Mouse (Mus musculus): Measurements from ENCODE around the gene Wls. TPM values are rescaled to one million over a fixed set of nuclear protein-coding genes. Genes with fewer than 3 reads are reported as not detected.

The Wls gene
- polyA plus RNA-seq, 1 experiment from 2014 or later: 80.1 TPM

DNA sequence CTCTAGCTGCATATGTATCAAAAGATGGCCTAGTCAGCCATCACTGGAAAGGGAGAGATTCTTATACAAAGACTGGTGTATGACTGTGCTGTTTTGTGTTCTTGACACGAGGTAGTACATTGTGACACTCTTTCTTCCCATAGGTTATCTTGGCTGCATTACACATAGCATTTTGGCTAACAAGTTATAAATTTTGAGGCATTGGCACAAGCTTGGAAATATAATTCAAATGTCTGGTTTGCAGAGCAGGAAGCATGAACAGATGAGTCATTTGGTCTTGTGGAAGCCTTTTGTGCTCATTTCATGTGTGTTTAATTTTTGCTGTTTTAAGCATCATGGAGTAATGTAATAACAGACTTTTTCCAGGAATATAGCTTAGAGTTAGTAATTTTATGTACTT, 26.2 kb downstream of the Wls start:
- H3K36me3 ChIP-seq: no peaks in the 10 kb centered on the region
- H3K9me3 ChIP-seq: no peaks in the 10 kb centered on the region
- WGBS: 85% methylated on average over 1 of the region's 1 CpGs
- no peak for ATAC-seq (ENCODE audit: low read depth)
- no peaks in the 10 kb centered on the region for H3K4me1 ChIP-seq (replicated peaks)
- H3K4me2 ChIP-seq: no peak overlapping the region
- no peak overlapping the region for H3K27ac ChIP-seq (replicated peaks)
- no peak overlapping the region for H3K4me3 ChIP-seq
- H3K9ac ChIP-seq: no peak overlapping the region
- no peaks in the 10 kb centered on the region for H3K27me3 ChIP-seq

DNA sequence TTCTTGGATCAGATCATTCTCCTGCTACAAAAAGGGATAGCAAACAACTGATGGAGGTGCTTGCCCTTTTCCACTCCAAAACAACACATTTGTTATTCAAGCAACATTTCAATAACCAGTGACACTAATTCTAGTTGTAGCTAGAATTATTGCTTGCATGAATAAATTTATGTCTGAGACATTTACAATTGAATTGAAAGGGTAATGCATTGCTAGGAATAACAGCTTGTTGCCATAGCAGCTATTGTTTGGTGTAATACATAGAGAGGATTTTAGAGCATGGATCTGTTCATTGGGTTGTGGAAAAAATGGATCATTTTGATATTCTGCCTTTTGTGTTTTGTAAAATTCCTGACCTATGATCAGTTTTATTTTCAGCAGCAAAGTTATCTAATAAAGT, 39.5 kb downstream of the Wls start:
- Histone ChIP-seq H3K27me3 (no peaks in the 10 kb centered on the region), H3K36me3 (no peaks in the 10 kb centered on the region), H3K27ac (replicated peaks) (no peak overlapping the region), H3K4me3 (no peak overlapping the region), H3K4me1 (replicated peaks) (no peaks in the 10 kb centered on the region), H3K4me2 (no peak overlapping the region), H3K9ac (no peak overlapping the region), H3K9me3 (no peaks in the 10 kb centered on the region)
- no peak for ATAC-seq (ENCODE audit: low read depth)

DNA sequence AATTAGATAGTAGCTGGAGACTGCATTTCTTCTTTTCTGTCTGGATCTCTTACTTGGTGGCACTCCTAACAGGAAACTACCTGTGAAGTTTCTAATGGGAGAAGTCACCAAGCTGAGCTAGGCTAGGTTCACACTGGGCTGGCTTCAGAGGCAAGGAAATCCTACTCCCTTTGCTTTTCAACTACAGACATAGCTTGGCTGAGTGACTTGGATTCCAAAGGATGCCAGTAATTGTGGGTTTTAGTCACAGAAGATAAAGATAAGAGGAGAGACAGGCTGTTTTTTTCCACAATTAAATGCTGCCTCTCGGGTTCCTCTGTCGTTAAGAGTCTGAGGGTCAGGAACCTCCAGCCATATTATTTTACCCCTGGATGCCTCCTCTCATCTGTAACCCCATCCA, 43.9 kb downstream of the Wls start:
- H3K4me3 ChIP-seq: no peak overlapping the region
- ATAC-seq (ENCODE audit: low read depth): no peak
- peaks cover 18% of the 10 kb centered on the region for H3K4me1 ChIP-seq (replicated peaks)
- no peaks in the 10 kb centered on the region for H3K9me3 ChIP-seq
- H3K36me3 ChIP-seq: no peaks in the 10 kb centered on the region
- H3K27ac ChIP-seq (replicated peaks): no peak overlapping the region
- H3K9ac ChIP-seq: no peak overlapping the region
- no peaks in the 10 kb centered on the region for H3K27me3 ChIP-seq
- no peak overlapping the region for H3K4me2 ChIP-seq
- WGBS: 31% methylated on average over 2 of the region's 2 CpGs

DNA sequence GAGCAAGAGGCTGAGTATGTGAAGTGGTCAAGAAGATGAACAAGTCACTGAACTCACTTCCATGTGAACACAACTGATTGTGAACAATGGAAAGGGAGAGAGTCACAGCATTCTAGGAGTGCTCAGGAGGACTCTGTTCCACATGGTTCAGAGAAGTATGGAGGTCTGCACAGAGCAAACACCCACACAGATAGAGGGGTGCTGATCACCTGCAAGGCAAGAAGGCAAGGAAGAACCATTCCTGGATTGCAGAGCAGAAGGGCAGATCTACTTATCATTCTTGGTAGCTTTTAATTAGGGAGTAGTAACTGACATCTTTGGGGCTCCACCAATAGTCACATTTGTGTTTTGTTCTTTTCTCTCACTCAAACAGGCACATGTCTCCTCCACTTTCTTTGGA, 45.3 kb downstream of the Wls start:
- H3K27ac ChIP-seq (replicated peaks): peak overlapping the region; percentile 65
- H3K27me3 ChIP-seq: no peaks in the 10 kb centered on the region
- H3K4me3 ChIP-seq: no peak overlapping the region
- no peaks in the 10 kb centered on the region for H3K9me3 ChIP-seq
- no peak overlapping the region for H3K4me2 ChIP-seq
- no peaks in the 10 kb centered on the region for H3K36me3 ChIP-seq
- H3K9ac ChIP-seq: no peak overlapping the region
- peak; percentile 38; the same call in 1 of the 2 replicates for ATAC-seq (ENCODE audit: low read depth)
- H3K4me1 ChIP-seq (replicated peaks): peaks cover 18% of the 10 kb centered on the region

DNA sequence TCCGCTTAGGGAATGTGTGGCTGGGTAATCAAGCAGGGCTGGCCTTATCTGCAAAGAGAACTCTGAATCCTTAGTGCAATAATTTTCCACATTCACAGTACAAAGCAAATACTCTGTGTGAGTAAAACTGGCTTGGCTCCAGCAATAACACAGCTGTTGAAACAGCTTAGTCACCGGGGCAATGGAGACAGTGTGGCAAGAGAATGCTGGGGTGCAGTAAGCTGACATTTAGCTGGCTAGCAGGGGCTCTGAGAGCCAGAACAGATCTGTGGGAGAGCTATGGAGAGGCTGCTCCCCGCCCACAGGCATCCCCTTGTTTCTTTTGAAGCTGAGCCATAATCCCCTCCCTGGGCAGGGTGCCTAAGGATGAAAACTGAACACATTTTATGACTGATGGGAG, 45.8 kb downstream of the Wls start:
- no peaks in the 10 kb centered on the region for H3K9me3 ChIP-seq
- no peaks in the 10 kb centered on the region for H3K36me3 ChIP-seq
- WGBS: 8% methylated on average over 3 of the region's 3 CpGs
- H3K27me3 ChIP-seq: no peaks in the 10 kb centered on the region
- peak overlapping the region; percentile 65 for H3K27ac ChIP-seq (replicated peaks)
- H3K4me2 ChIP-seq: no peak overlapping the region
- peak; percentile 96 for ATAC-seq (ENCODE audit: low read depth)
- H3K4me3 ChIP-seq: no peak overlapping the region
- H3K4me1 ChIP-seq (replicated peaks): peaks cover 18% of the 10 kb centered on the region
- H3K9ac ChIP-seq: no peak overlapping the region

DNA sequence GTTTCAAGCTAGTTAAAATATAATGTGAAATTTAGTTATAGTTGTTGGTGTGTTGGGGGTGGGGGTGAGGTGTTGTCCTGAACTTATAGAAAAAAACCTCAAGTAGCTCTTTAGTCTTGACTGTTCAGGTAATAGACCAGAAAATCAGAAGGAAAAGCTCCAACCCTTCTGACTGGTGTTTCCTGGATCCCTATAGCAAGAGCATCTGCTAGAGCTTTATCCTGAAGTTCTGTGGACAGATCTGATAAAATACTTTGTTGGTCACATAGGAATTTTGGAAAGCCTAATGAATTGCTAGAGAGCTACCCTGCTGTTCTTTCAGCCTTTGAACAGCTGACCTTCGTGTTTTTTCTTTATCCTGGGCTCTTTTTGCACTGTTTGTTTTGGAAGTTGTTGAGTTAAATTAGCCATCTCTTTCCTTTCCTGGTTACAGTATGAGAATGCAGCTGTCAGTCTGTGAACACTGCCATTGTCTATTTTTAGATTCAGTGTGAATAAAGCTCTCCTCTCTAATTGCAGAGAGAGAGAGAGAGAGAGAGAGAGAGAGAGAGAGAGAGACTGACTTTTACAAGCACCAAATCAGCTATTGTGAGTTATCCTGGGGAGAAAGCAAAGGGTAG, 46.4 kb downstream of the Wls start:
- WGBS: 0% methylated on average over 1 of the region's 1 CpGs
- Histone ChIP-seq H3K9me3 (no peaks in the 10 kb centered on the region), H3K4me2 (no peak overlapping the region), H3K4me1 (replicated peaks) (peaks cover 18% of the 10 kb centered on the region), H3K36me3 (no peaks in the 10 kb centered on the region), H3K9ac (no peak overlapping the region), H3K4me3 (no peak overlapping the region), H3K27ac (replicated peaks) (peak overlapping the region; percentile 65; the same call in 1 of the 2 replicates), H3K27me3 (no peaks in the 10 kb centered on the region)
- peak; percentile 65 for ATAC-seq (ENCODE audit: low read depth)

DNA sequence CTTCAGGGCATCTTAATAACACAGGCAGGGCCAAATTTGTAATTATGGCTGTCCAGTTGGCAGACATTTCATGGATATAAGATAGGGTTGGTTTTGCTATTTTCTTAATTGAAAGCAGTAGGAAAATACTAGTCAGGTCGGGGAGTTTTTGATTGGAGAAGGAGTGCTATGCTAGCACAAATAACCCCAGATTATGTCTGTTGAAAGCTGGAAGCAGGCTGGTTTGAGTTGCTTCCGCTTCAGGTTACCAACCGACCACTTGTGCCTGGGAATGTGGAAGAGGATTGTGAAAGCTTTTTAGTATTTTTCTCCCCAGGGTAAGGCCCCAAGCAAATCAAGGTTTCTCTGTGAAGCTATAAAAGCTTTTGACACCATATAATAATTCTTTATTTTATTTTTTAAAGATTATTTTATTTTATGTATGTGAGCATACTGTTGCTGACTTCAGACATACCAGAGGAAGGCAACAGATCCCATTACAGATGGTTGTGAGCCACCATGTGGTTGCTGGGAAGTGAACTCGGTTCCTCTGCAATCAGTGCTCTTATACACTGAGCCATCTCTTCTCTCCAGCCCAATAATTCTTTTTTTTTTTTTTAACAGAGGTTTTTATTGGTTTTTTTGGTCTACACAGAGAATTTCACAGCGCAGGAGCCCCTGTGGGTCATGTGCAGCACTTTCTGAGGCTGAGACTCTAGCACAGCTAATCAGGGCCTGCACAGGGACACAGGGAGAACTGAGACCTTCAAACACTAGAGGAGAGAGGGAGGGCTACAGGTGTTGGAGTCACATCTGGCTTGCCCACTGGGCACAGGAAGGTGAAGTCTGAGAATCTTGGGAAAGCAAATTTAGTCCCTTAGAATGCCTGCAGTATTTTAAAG, 50.9 kb downstream of the Wls start:
- 78% methylated on average over 5 of the region's 5 CpGs for WGBS
- Histone ChIP-seq H3K36me3 (no peaks in the 10 kb centered on the region), H3K4me3 (no peak overlapping the region), H3K27me3 (no peaks in the 10 kb centered on the region), H3K4me2 (no peak overlapping the region), H3K9ac (no peak overlapping the region), H3K9me3 (no peaks in the 10 kb centered on the region), H3K4me1 (replicated peaks) (peaks cover 9% of the 10 kb centered on the region), H3K27ac (replicated peaks) (no peak overlapping the region)
- ATAC-seq (ENCODE audit: low read depth): no peak

DNA sequence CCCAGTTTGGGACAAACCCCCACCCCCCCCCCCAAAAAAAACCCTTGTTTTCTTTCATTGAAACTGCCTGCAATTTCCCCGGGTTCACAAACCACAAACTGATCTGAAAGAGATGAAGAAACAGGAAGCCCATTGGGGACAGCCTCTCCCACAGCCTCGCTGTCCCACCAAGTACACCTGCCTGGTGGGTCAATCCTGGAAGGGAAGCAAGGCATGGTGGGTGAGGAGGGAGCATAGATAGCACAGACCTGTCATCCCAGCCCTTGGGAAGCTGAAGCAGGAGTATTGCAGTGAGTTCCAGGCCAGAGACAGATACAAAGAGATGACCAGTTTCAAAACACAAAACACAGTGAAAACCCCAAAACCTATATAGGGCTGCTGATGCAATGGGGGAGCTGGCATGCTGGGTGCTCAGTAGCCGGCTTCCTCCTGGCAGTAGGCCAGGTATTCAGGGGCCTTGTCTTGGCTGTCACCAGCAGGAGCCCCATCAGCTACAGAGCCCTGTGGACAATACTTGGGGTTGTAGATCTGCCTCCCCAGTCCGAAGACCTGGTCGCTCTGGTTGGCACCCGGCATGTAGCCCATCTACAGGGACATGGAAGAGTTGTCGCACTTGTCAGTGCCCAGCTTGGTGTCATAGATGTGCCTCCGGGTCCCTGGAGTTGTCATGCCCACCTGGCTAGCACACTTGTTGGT, 51.7 kb downstream of the Wls start:
- ATAC-seq (ENCODE audit: low read depth): no peak
- no peaks in the 10 kb centered on the region for H3K36me3 ChIP-seq
- peaks cover 1% of the 10 kb centered on the region for H3K4me1 ChIP-seq (replicated peaks)
- no peak overlapping the region for H3K9ac ChIP-seq
- H3K4me3 ChIP-seq: no peak overlapping the region
- no peak overlapping the region for H3K4me2 ChIP-seq
- 92% methylated on average over 8 of the region's 8 CpGs for WGBS
- H3K27me3 ChIP-seq: no peaks in the 10 kb centered on the region
- H3K27ac ChIP-seq (replicated peaks): no peak overlapping the region
- H3K9me3 ChIP-seq: no peaks in the 10 kb centered on the region

DNA sequence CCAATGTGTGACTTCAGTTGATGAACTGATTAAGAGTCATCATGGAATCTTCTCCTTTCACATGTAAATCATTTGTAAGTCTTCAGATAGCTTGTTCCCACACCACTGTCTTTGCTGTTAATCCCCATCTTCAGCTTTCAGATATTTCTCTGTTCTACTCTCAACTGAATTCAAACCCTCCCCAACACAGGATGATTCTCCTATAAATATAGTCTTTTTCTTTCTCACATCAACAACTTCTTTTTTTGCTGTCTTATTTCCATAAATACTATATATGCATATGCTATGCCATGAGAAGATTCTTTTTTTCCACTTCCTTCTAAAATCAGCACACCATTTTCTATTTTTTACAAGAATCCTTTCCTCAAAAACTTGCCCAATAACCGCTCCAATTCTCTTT, 67.9 kb downstream of the Wls start:
- Histone ChIP-seq H3K4me1 (replicated peaks) (no peaks in the 10 kb centered on the region), H3K36me3 (no peaks in the 10 kb centered on the region), H3K4me2 (no peak overlapping the region), H3K9me3 (no peaks in the 10 kb centered on the region), H3K4me3 (no peak overlapping the region), H3K27ac (replicated peaks) (no peak overlapping the region), H3K27me3 (no peaks in the 10 kb centered on the region), H3K9ac (no peak overlapping the region)
- 98% methylated on average over 1 of the region's 1 CpGs for WGBS
- no peak for ATAC-seq (ENCODE audit: low read depth)

DNA sequence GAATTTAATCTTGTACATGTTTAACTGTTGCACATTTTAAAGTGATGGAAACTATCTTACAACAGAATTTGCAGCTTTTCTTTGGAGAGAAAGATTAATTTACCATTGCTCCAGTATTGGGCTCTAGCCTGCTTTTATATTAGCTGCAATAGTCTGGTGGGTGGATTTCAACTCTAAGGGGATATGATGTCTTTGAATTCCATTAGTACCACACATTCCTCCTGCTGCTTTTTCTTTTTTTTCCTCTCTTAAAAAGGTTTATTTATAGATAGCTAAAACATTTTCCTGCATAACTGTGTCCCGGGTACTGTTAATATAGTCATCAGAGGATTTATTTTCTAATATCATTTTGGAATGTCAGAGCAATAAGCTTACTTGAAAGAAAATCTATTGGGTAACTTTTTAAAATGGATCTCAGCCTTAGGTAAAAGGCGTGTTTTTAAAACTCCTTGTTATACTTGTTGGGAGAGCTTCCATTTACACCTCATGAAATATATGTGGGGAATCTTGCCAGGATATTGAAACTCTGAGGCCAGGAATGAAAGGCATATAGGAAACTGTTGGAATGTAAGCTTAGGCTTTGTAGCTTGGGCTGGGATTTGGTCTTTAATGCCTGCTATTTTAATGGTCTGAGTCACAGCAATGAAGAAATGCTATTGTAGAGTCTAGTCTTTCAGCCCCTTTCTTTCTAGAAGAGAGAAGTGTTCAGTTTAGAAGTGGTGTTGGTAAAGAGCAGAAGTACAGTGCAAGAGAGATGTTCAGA, 78.0 kb downstream of the Wls start:
- ATAC-seq (ENCODE audit: low read depth): no peak

More for the DNA sequence above, 78.0 kb downstream of the Wls start:
- no peaks in the 10 kb centered on the region for H3K27me3 ChIP-seq
- H3K36me3 ChIP-seq: 0 out of 2 replicates have a peak, but pooled peaks cover 3% of the 10 kb centered on the region
- no peak overlapping the region for H3K4me2 ChIP-seq
- no peak overlapping the region for H3K9ac ChIP-seq
- no peaks in the 10 kb centered on the region for H3K4me1 ChIP-seq (replicated peaks)
- 88% methylated on average over 2 of the region's 2 CpGs for WGBS
- no peak overlapping the region for H3K27ac ChIP-seq (replicated peaks)
- no peak overlapping the region for H3K4me3 ChIP-seq
- no peaks in the 10 kb centered on the region for H3K9me3 ChIP-seq

Measured in neural tube, embryonic 13.5 days (tissue).